Mouse (Mus musculus): ENCODE results near the gene Prkcz. TPM values are rescaled to one million over a fixed set of nuclear protein-coding genes. Genes with fewer than 3 reads are reported as not detected.

Prkcz gene
- polyA plus RNA-seq, 2 experiments = 0.99 to 1.7 TPM

DNA sequence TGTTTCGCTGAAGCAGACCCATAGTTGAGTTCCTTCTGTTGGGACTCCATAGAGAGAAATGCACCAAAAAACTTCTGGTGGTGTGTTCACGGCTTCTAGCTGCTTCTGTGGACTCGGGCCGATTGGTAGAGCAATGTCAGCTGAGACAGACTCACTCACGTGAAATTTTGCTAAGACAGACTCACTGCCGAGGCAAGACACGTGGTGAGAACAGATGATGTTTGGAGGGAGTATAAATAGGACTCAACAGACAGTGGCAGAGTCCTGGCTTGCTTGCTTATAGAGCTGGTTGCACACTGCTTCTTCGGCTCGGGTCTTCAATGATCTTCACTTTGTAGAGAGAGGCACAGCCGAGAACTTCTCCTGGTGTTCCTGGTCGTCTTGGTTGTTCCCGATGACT, 117.9 kb downstream of the Prkcz start:
- Histone ChIP-seq H3K9ac (replicated peaks) (no peak overlapping the region), H3K9me3 (ENCODE audit: control insufficient read depth, low read length) (no peaks in the 10 kb centered on the region), H3K27me3 (ENCODE audit: control insufficient read depth, insufficient read depth, low read length) (no peaks in the 10 kb centered on the region), H3K27ac (no peak overlapping the region), H3K4me3 (ENCODE audit: insufficient read depth in 1 of 2, low read depth in 2 of 2, low read length in 2 of 2) (no peak overlapping the region), H3K4me2 (ENCODE audit: low read depth) (no peak overlapping the region), H3K4me1 (replicated peaks; ENCODE audit: control insufficient read depth in 2 of 2, insufficient read depth in 2 of 2, low read length in 1 of 2) (no peaks in the 10 kb centered on the region; a peak in 2 of 4 replicates), H3K36me3 (replicated peaks; ENCODE audit: control insufficient read depth, insufficient read depth, low read depth) (no peaks in the 10 kb centered on the region)
- TF ChIP-seq EP300 (IDR thresholded peaks at IDR 0.05; ENCODE audit: low read depth) (no peak), CTCF (IDR thresholded peaks at IDR 0.05; ENCODE audit: low read depth) (no peak)
- ATAC-seq (ENCODE audit: insufficient read depth) = no peak
- no peak for DNase-seq (ENCODE audit: low read depth in 3 of 3, low spot score in 3 of 3)
- 61% methylated on average over 12 of the region's 12 CpGs for WGBS (ENCODE audit: insufficient replicate concordance)

DNA sequence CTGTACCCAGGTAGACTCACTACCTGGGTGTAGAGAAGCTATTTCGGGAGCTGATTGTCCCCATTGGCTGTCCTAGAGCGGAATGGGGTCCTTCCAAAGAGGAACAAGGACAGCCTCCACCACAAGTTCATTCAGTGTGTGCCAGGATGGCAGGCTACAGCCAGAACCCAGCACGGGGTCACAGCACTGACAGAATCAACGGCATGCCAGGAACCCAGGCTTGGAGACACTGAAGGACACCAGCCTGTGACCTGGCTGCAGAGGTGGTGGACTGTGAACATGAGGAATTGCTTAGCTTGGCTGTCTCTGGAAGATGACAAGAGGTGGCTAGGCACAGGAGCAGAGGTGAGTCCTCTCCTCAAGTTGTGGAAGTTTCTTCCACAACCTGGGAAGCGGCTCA, 118.9 kb downstream of the Prkcz start:
- H3K4me2 ChIP-seq (ENCODE audit: low read depth) = no peak overlapping the region
- H3K4me1 ChIP-seq (replicated peaks; ENCODE audit: control insufficient read depth in 2 of 2, insufficient read depth in 2 of 2, low read length in 1 of 2) = no peaks in the 10 kb centered on the region; a peak in 2 of 4 replicates
- no peaks in the 10 kb centered on the region for H3K27me3 ChIP-seq (ENCODE audit: control insufficient read depth, insufficient read depth, low read length)
- H3K9me3 ChIP-seq (ENCODE audit: control insufficient read depth, low read length) = no peaks in the 10 kb centered on the region
- ATAC-seq (ENCODE audit: insufficient read depth) (no peak), DNase-seq (ENCODE audit: low read depth in 3 of 3, low spot score in 3 of 3) (no peak)
- WGBS (ENCODE audit: insufficient replicate concordance) = 67% methylated on average over 5 of the region's 5 CpGs
- H3K4me3 ChIP-seq (ENCODE audit: insufficient read depth in 1 of 2, low read depth in 2 of 2, low read length in 2 of 2) = no peak overlapping the region
- TF ChIP-seq CTCF (IDR thresholded peaks at IDR 0.05; ENCODE audit: low read depth) (no peak), EP300 (IDR thresholded peaks at IDR 0.05; ENCODE audit: low read depth) (no peak)
- no peak overlapping the region for H3K9ac ChIP-seq (replicated peaks)
- no peaks in the 10 kb centered on the region for H3K36me3 ChIP-seq (replicated peaks; ENCODE audit: control insufficient read depth, insufficient read depth, low read depth)
- no peak overlapping the region for H3K27ac ChIP-seq

DNA sequence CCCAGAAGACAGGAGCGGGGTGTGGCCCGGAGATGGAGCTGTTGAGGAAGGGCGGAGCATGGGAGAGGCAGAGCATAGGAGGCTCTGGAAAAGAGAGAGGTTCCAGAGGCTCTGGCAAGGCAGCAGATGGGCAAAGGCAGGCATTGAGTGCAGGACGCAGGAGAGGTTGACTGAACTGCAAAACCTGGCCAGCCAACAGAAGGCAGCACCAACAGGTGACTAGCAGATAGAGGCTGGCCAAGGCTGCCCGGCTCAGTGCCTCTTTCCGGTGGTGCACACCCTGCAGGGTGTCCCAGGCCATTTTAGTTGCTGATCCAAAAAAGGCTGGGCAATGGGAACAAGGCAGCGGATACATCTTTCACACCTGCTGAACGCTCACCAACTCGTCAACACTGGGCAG, 119.4 kb downstream of the Prkcz start:
- H3K9me3 ChIP-seq (ENCODE audit: control insufficient read depth, low read length) = no peaks in the 10 kb centered on the region
- DNase-seq (ENCODE audit: low read depth in 3 of 3, low spot score in 3 of 3) = no peak
- no peaks in the 10 kb centered on the region for H3K36me3 ChIP-seq (replicated peaks; ENCODE audit: control insufficient read depth, insufficient read depth, low read depth)
- H3K4me3 ChIP-seq (ENCODE audit: insufficient read depth in 1 of 2, low read depth in 2 of 2, low read length in 2 of 2) = no peak overlapping the region
- WGBS (ENCODE audit: insufficient replicate concordance) = 73% methylated on average over 9 of the region's 9 CpGs
- no peak overlapping the region for H3K4me2 ChIP-seq (ENCODE audit: low read depth)
- no peaks in the 10 kb centered on the region for H3K27me3 ChIP-seq (ENCODE audit: control insufficient read depth, insufficient read depth, low read length)
- no peak overlapping the region for H3K9ac ChIP-seq (replicated peaks)
- no peak for TF ChIP-seq CTCF (IDR thresholded peaks at IDR 0.05; ENCODE audit: low read depth)
- no peak for TF ChIP-seq EP300 (IDR thresholded peaks at IDR 0.05; ENCODE audit: low read depth)
- no peak overlapping the region for H3K27ac ChIP-seq
- no peaks in the 10 kb centered on the region; a peak in 2 of 4 replicates for H3K4me1 ChIP-seq (replicated peaks; ENCODE audit: control insufficient read depth in 2 of 2, insufficient read depth in 2 of 2, low read length in 1 of 2)
- no peak for ATAC-seq (ENCODE audit: insufficient read depth)

DNA sequence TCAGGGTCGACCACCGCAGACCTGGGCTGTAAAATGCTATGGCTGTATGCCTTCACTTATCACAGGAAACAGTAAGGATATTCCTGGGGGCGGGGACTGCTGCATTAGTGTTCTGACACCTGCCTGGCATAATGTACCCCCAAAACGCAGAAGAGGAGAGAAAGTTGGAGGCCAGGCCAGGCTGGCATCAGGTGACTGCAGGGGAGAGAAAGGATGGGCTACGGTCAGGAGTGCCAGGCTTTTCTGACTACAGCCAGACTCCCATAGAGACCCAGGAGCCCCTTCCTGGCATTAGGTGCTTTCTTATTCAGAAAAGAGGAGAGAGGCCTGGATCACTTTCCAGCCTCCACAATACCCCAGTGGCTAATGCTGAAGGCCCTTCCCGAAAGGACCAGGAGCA, 121.7 kb downstream of the Prkcz start:
- H3K27me3 ChIP-seq (ENCODE audit: control insufficient read depth, insufficient read depth, low read length) = no peaks in the 10 kb centered on the region
- no peaks in the 10 kb centered on the region for H3K9me3 ChIP-seq (ENCODE audit: control insufficient read depth, low read length)
- H3K4me3 ChIP-seq (ENCODE audit: insufficient read depth in 1 of 2, low read depth in 2 of 2, low read length in 2 of 2) = no peak overlapping the region
- H3K4me2 ChIP-seq (ENCODE audit: low read depth) = no peak overlapping the region
- no peak for ATAC-seq (ENCODE audit: insufficient read depth)
- WGBS (ENCODE audit: insufficient replicate concordance) = 41% methylated on average over 6 of the region's 6 CpGs
- H3K36me3 ChIP-seq (replicated peaks; ENCODE audit: control insufficient read depth, insufficient read depth, low read depth) = no peaks in the 10 kb centered on the region
- peaks cover 0 to 11% of the 10 kb centered on the region in 2 experiments; a peak in 2 of 4 replicates for H3K4me1 ChIP-seq (replicated peaks; ENCODE audit: control insufficient read depth in 2 of 2, insufficient read depth in 2 of 2, low read length in 1 of 2)
- no peak overlapping the region for H3K9ac ChIP-seq (replicated peaks)
- DNase-seq (ENCODE audit: low read depth in 3 of 3, low spot score in 3 of 3) = no peak
- H3K27ac ChIP-seq = no peak overlapping the region
- no peak for TF ChIP-seq EP300 (IDR thresholded peaks at IDR 0.05; ENCODE audit: low read depth)
- TF ChIP-seq CTCF (IDR thresholded peaks at IDR 0.05; ENCODE audit: low read depth) = no peak

DNA sequence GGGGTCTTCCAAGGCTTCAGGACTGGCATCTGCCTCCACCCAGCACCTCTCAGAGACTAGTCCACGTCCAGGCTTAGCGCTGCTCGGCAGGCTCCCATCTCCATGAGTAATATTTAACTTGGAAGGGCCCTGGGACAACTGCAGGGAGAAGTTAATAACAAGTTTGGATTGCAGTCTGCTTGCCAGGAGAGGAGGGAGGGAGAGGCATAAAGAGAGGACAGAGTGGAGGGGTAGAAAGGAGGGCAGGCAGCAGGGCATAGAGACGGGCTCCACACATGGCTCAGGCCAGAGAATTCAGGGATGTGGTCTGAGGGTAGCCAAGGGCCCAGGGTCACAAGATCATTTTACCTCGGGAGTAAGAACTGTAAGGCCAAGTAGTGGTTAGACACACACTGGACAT, 122.9 kb downstream of the Prkcz start:
- DNase-seq (ENCODE audit: low read depth in 3 of 3, low spot score in 3 of 3) (no peak), ATAC-seq (ENCODE audit: insufficient read depth) (no peak)
- Histone ChIP-seq H3K4me3 (ENCODE audit: insufficient read depth in 1 of 2, low read depth in 2 of 2, low read length in 2 of 2) (no peak overlapping the region), H3K27me3 (ENCODE audit: control insufficient read depth, insufficient read depth, low read length) (no peaks in the 10 kb centered on the region), H3K36me3 (replicated peaks; ENCODE audit: control insufficient read depth, insufficient read depth, low read depth) (no peaks in the 10 kb centered on the region), H3K4me1 (replicated peaks; ENCODE audit: control insufficient read depth in 2 of 2, insufficient read depth in 2 of 2, low read length in 1 of 2) (peaks cover 0 to 18% of the 10 kb centered on the region in 2 experiments; a peak in 2 of 4 replicates), H3K9ac (replicated peaks) (no peak overlapping the region), H3K27ac (no peak overlapping the region), H3K9me3 (ENCODE audit: control insufficient read depth, low read length) (no peaks in the 10 kb centered on the region), H3K4me2 (ENCODE audit: low read depth) (no peak overlapping the region)
- WGBS (ENCODE audit: insufficient replicate concordance) = 58% methylated on average over 5 of the region's 5 CpGs
- TF ChIP-seq CTCF (IDR thresholded peaks at IDR 0.05; ENCODE audit: low read depth) = no peak
- TF ChIP-seq EP300 (IDR thresholded peaks at IDR 0.05; ENCODE audit: low read depth) = no peak
